Mouse (Mus musculus): ENCODE data around the gene Lgi4. TPM values are rescaled to one million over a fixed set of nuclear protein-coding genes. Genes with fewer than 3 reads are reported as not detected.

Lgi4 gene
- polyA plus RNA-seq, 1 experiment from 2014 or later, result 1.7 TPM

- Histone ChIP-seq H3K4me3 (replicated peaks; ENCODE audit: low read length) (peak overlapping the region; percentile 33), H3K36me3 (ENCODE audit: control insufficient read depth, insufficient read depth, low read length) (no peaks in the 10 kb centered on the region), H3K9ac (ENCODE audit: low read length) (peak overlapping the region; percentile 33; the same call in 1 of the 2 replicates), H3K4me2 (ENCODE audit: low read depth, low read length) (peak overlapping the region; percentile 51), H3K27ac (ENCODE audit: low read length) (no peak overlapping the region), H3K27me3 (ENCODE audit: control insufficient read depth, insufficient read depth, low read length) (peaks cover 45% of the 10 kb centered on the region), H3K9me3 (replicated peaks; ENCODE audit: control insufficient read depth, low read length) (no peaks in the 10 kb centered on the region), H3K4me1 (ENCODE audit: control insufficient read depth, insufficient read depth, low read length) (peaks cover 37% of the 10 kb centered on the region)
- no peak for ATAC-seq (ENCODE audit: insufficient read depth, low FRiP score)
- WGBS, result 3% methylated on average over 12 of the region's 15 CpGs
Measured at GRCm38 (mm10) chr7:31049846-31050281, 9.3 kb upstream of the Lgi4 start.

- Histone ChIP-seq H3K9me3 (replicated peaks; ENCODE audit: control insufficient read depth, low read length) (no peaks in the 10 kb centered on the region), H3K27ac (ENCODE audit: low read length) (no peak overlapping the region), H3K9ac (ENCODE audit: low read length) (peak overlapping the region; percentile 33; the same call in 1 of the 2 replicates), H3K36me3 (ENCODE audit: control insufficient read depth, insufficient read depth, low read length) (no peaks in the 10 kb centered on the region), H3K4me2 (ENCODE audit: low read depth, low read length) (peak overlapping the region; percentile 51), H3K4me3 (replicated peaks; ENCODE audit: low read length) (peak overlapping the region; percentile 33), H3K4me1 (ENCODE audit: control insufficient read depth, insufficient read depth, low read length) (peaks cover 37% of the 10 kb centered on the region), H3K27me3 (ENCODE audit: control insufficient read depth, insufficient read depth, low read length) (peaks cover 45% of the 10 kb centered on the region)
- no peak for ATAC-seq (ENCODE audit: insufficient read depth, low FRiP score)
- WGBS, result 4% methylated on average over 6 of the region's 6 CpGs
Measured at GRCm38 (mm10) chr7:31050487-31050886, 8.7 kb upstream of the Lgi4 start.

GRCm38 (mm10) chr7:31050921-31051320 is 8.2 kb upstream of the Lgi4 start:
- Histone ChIP-seq H3K4me2 (ENCODE audit: low read depth, low read length) (peak overlapping the region; percentile 51), H3K36me3 (ENCODE audit: control insufficient read depth, insufficient read depth, low read length) (no peaks in the 10 kb centered on the region), H3K9ac (ENCODE audit: low read length) (peak overlapping the region; percentile 42; the same call in 1 of the 2 replicates), H3K4me3 (replicated peaks; ENCODE audit: low read length) (peak overlapping the region; percentile 33), H3K4me1 (ENCODE audit: control insufficient read depth, insufficient read depth, low read length) (peaks cover 37% of the 10 kb centered on the region), H3K9me3 (replicated peaks; ENCODE audit: control insufficient read depth, low read length) (no peaks in the 10 kb centered on the region), H3K27ac (ENCODE audit: low read length) (no peak overlapping the region), H3K27me3 (ENCODE audit: control insufficient read depth, insufficient read depth, low read length) (peaks cover 45% of the 10 kb centered on the region)
- ATAC-seq (ENCODE audit: insufficient read depth, low FRiP score), result no peak
- 5% methylated on average over 9 of the region's 9 CpGs for WGBS

GRCm38 (mm10) chr7:31051321-31052021 is 7.7 kb upstream of the Lgi4 start, which contains the start of gene Fxyd7:
TSS of gene Fxyd7 (minus strand) at chr7:31051467.
- whole genome bisulfite sequencing, result 4% methylated on average over 27 of the region's 28 CpGs
- peak within 1 kb of the TSS; percentile 42 for H3K9ac ChIP-seq (ENCODE audit: low read length)
- no peak for ATAC-seq (ENCODE audit: insufficient read depth, low FRiP score)
- no peak within 1 kb of the TSS for H3K27ac ChIP-seq (ENCODE audit: low read length)
- no peaks in the 10 kb centered on the region for H3K9me3 ChIP-seq (replicated peaks; ENCODE audit: control insufficient read depth, low read length)
- H3K36me3 ChIP-seq (ENCODE audit: control insufficient read depth, insufficient read depth, low read length), result no peaks in the 10 kb centered on the region
- H3K4me2 ChIP-seq (ENCODE audit: low read depth, low read length), result peak within 1 kb of the TSS; percentile 51
- peaks cover 37% of the 10 kb centered on the region for H3K4me1 ChIP-seq (ENCODE audit: control insufficient read depth, insufficient read depth, low read length)
- H3K27me3 ChIP-seq (ENCODE audit: control insufficient read depth, insufficient read depth, low read length), result peaks cover 45% of the 10 kb centered on the region
- peak within 1 kb of the TSS; percentile 33 for H3K4me3 ChIP-seq (replicated peaks; ENCODE audit: low read length)

- Histone ChIP-seq H3K9ac (ENCODE audit: low read length) (peak overlapping the region; percentile 34), H3K4me2 (ENCODE audit: low read depth, low read length) (peak overlapping the region; percentile 45), H3K27ac (ENCODE audit: low read length) (no peak overlapping the region), H3K9me3 (replicated peaks; ENCODE audit: control insufficient read depth, low read length) (no peaks in the 10 kb centered on the region), H3K4me1 (ENCODE audit: control insufficient read depth, insufficient read depth, low read length) (peaks cover 37% of the 10 kb centered on the region), H3K36me3 (ENCODE audit: control insufficient read depth, insufficient read depth, low read length) (no peaks in the 10 kb centered on the region), H3K4me3 (replicated peaks; ENCODE audit: low read length) (peak overlapping the region; percentile 22), H3K27me3 (ENCODE audit: control insufficient read depth, insufficient read depth, low read length) (peaks cover 45% of the 10 kb centered on the region)
- 8% methylated on average over 22 of the region's 22 CpGs for WGBS
- no peak for ATAC-seq (ENCODE audit: insufficient read depth, low FRiP score)
Measured at GRCm38 (mm10) chr7:31052251-31052635, 6.9 kb upstream of the Lgi4 start.

GRCm38 (mm10) chr7:31052636-31053434 is 6.3 kb upstream of the Lgi4 start:
- peaks cover 37% of the 10 kb centered on the region for H3K4me1 ChIP-seq (ENCODE audit: control insufficient read depth, insufficient read depth, low read length)
- no peaks in the 10 kb centered on the region for H3K36me3 ChIP-seq (ENCODE audit: control insufficient read depth, insufficient read depth, low read length)
- H3K9me3 ChIP-seq (replicated peaks; ENCODE audit: control insufficient read depth, low read length), result no peaks in the 10 kb centered on the region
- no peak overlapping the region for H3K27ac ChIP-seq (ENCODE audit: low read length)
- WGBS, result 4% methylated on average over 34 of the region's 34 CpGs
- peak overlapping the region; percentile 45 for H3K4me2 ChIP-seq (ENCODE audit: low read depth, low read length)
- H3K27me3 ChIP-seq (ENCODE audit: control insufficient read depth, insufficient read depth, low read length), result peaks cover 45% of the 10 kb centered on the region
- peak overlapping the region; percentile 22 for H3K4me3 ChIP-seq (replicated peaks; ENCODE audit: low read length)
- peak overlapping the region; percentile 34 for H3K9ac ChIP-seq (ENCODE audit: low read length)
- ATAC-seq (ENCODE audit: insufficient read depth, low FRiP score), result peak; percentile 51; the same call in 1 of the 2 replicates

- Histone ChIP-seq H3K27ac (ENCODE audit: low read length) (0 out of 2 replicates have a peak overlapping the region, but pooled peaks have one; percentile 19), H3K4me2 (ENCODE audit: low read depth, low read length) (peak overlapping the region; percentile 53), H3K9me3 (replicated peaks; ENCODE audit: control insufficient read depth, low read length) (no peaks in the 10 kb centered on the region), H3K36me3 (ENCODE audit: control insufficient read depth, insufficient read depth, low read length) (no peaks in the 10 kb centered on the region), H3K4me1 (ENCODE audit: control insufficient read depth, insufficient read depth, low read length) (peaks cover 39% of the 10 kb centered on the region), H3K9ac (ENCODE audit: low read length) (0 out of 2 replicates have a peak overlapping the region, but pooled peaks have one; percentile 43), H3K4me3 (replicated peaks; ENCODE audit: low read length) (no peak overlapping the region), H3K27me3 (ENCODE audit: control insufficient read depth, insufficient read depth, low read length) (peaks cover 45% of the 10 kb centered on the region)
- ATAC-seq (ENCODE audit: insufficient read depth, low FRiP score), result no peak
- WGBS, result 36% methylated on average over 10 of the region's 10 CpGs
Measured at GRCm38 (mm10) chr7:31053882-31054447, 5.2 kb upstream of the Lgi4 start.

- H3K9me3 ChIP-seq (replicated peaks; ENCODE audit: control insufficient read depth, low read length), result no peaks in the 10 kb centered on the region
- H3K4me1 ChIP-seq (ENCODE audit: control insufficient read depth, insufficient read depth, low read length), result peaks cover 40% of the 10 kb centered on the region
- no peaks in the 10 kb centered on the region for H3K36me3 ChIP-seq (ENCODE audit: control insufficient read depth, insufficient read depth, low read length)
- H3K27ac ChIP-seq (ENCODE audit: low read length), result peak overlapping the region; percentile 86
- peak overlapping the region; percentile 65 for H3K9ac ChIP-seq (ENCODE audit: low read length)
- WGBS, result 39% methylated on average over 11 of the region's 11 CpGs
- peaks cover 37% of the 10 kb centered on the region for H3K27me3 ChIP-seq (ENCODE audit: control insufficient read depth, insufficient read depth, low read length)
- peak overlapping the region; percentile 53 for H3K4me2 ChIP-seq (ENCODE audit: low read depth, low read length)
- peak overlapping the region; percentile 49 for H3K4me3 ChIP-seq (replicated peaks; ENCODE audit: low read length)
- no peak for ATAC-seq (ENCODE audit: insufficient read depth, low FRiP score)
Measured at GRCm38 (mm10) chr7:31054661-31055320, 4.4 kb upstream of the Lgi4 start.
